Mouse (Mus musculus) C2C12 (cell line): Measurements from ENCODE around the gene 1110065P20Rik. TPM values are rescaled to one million over a fixed set of nuclear protein-coding genes. Genes with fewer than 3 reads are reported as not detected.

Source experiments
- H3K27me3 ChIP-seq: one replicate; pipeline ENCODE4 v1.6.1; 2011; ENCODE audit not compliant: control insufficient read depth, insufficient read depth, insufficient read length
- H3K36me3 ChIP-seq: one replicate; pipeline ENCODE4 v1.6.1; 2011; ENCODE audit not compliant: control insufficient read depth, insufficient read depth
- H3K4me3 ChIP-seq: one replicate; pipeline ENCODE4 v1.5.1; 2011; ENCODE audit warnings: mild to moderate bottlenecking, control low read depth; ENCODE audit not compliant: poor library complexity, insufficient read depth, severe bottlenecking
- H3K79me2 ChIP-seq: one replicate; pipeline ENCODE4 v1.6.1; 2011; ENCODE audit not compliant: control insufficient read depth, insufficient read depth
- H3K79me3 ChIP-seq: one replicate; pipeline ENCODE4 v1.6.1; 2011; ENCODE audit warnings: low read depth, control low read depth
- H3ac ChIP-seq: one replicate; pipeline ENCODE3; 2011; ENCODE audit warnings: low read depth; ENCODE audit not compliant: control insufficient read depth, insufficient read length
- CEBPB ChIP-seq: IDR thresholded peaks from one replicate; pipeline ENCODE4 v1.6.1; 2011; ENCODE audit warnings: low read depth, mild to moderate bottlenecking, control low read depth, moderate library complexity
- CTCF ChIP-seq: IDR thresholded peaks from one replicate; pipeline ENCODE4 v1.5.1; 2011; ENCODE audit not compliant: control insufficient read depth, insufficient read depth, insufficient read length
- FOSL1 ChIP-seq: IDR thresholded peaks from one replicate; pipeline ENCODE4 v1.8.0; 2011; ENCODE audit warnings: mild to moderate bottlenecking, low read length; ENCODE audit not compliant: poor library complexity, insufficient read depth, severe bottlenecking
- MAX ChIP-seq: IDR thresholded peaks from one replicate; pipeline ENCODE4 v1.6.1; 2011; ENCODE audit warnings: mild to moderate bottlenecking, control low read depth
- MYOD1 ChIP-seq: IDR thresholded peaks from one replicate; pipeline ENCODE4 v1.6.1; 2011; ENCODE audit warnings: low read depth; ENCODE audit not compliant: control insufficient read depth, insufficient read length
- MYOG ChIP-seq: IDR thresholded peaks from one replicate; pipeline ENCODE4 v1.6.1; 2011; ENCODE audit not compliant: control insufficient read depth, insufficient read length; ENCODE audit errors: extremely low read depth
- USF1 ChIP-seq: IDR thresholded peaks from one replicate; pipeline ENCODE4 v1.6.1; 2011; ENCODE audit warnings: low read depth, mild to moderate bottlenecking, control low read depth, moderate library complexity
- polyA plus RNA-seq: library from polyadenylated mRNA; unstranded; fragments of >200 nt; fragmentation: generic; extraction: Trizol; gene quantifications from one replicate; pipeline ENCODE4 v1.2.1, GENCODE M21; 2012; ENCODE audit warnings: missing spikeins

1110065P20Rik gene
- polyA plus RNA-seq, 1 experiment, result 67.6 TPM

- Histone ChIP-seq H3K36me3 (no peaks in the 10 kb centered on the region), H3K79me3 (no peaks in the 10 kb centered on the region), H3ac (no peak overlapping the region), H3K79me2 (no peaks in the 10 kb centered on the region), H3K4me3 (no peak overlapping the region), H3K27me3 (peaks cover 62% of the 10 kb centered on the region)
- no peak for TF ChIP-seq FOSL1
- no peak for TF ChIP-seq MYOD1
- no peak for TF ChIP-seq CEBPB
- no peak for TF ChIP-seq MAX
- TF ChIP-seq USF1, result no peak
- TF ChIP-seq CTCF, result no peak
- TF ChIP-seq MYOG, result no peak
Measured at GRCm38 (mm10) chr4:124889935-124890334, 38.9 kb upstream of the 1110065P20Rik start.

GRCm38 (mm10) chr4:124888702-124889101 lies 37.7 kb upstream of the 1110065P20Rik start:
- Histone ChIP-seq H3K4me3 (no peak overlapping the region), H3ac (no peak overlapping the region), H3K79me3 (no peaks in the 10 kb centered on the region), H3K27me3 (peaks cover 53% of the 10 kb centered on the region), H3K36me3 (no peaks in the 10 kb centered on the region), H3K79me2 (no peaks in the 10 kb centered on the region)
- TF ChIP-seq FOSL1, result no peak
- TF ChIP-seq CTCF, result no peak
- TF ChIP-seq MAX, result no peak
- TF ChIP-seq MYOD1, result no peak
- no peak for TF ChIP-seq MYOG
- TF ChIP-seq USF1, result no peak
- no peak for TF ChIP-seq CEBPB

GRCm38 (mm10) chr4:124882151-124882729 lies 31.2 kb upstream of the 1110065P20Rik start:
- peaks cover 46% of the 10 kb centered on the region for H3K27me3 ChIP-seq
- no peak overlapping the region for H3ac ChIP-seq
- no peaks in the 10 kb centered on the region for H3K36me3 ChIP-seq
- H3K79me2 ChIP-seq, result no peaks in the 10 kb centered on the region
- H3K4me3 ChIP-seq, result no peak overlapping the region
- no peak for TF ChIP-seq CTCF
- no peak for TF ChIP-seq CEBPB
- TF ChIP-seq MAX, result no peak
- no peak for TF ChIP-seq FOSL1
- TF ChIP-seq MYOG, result no peak
- H3K79me3 ChIP-seq, result no peaks in the 10 kb centered on the region

GRCm38 (mm10) chr4:124881341-124881908 lies 30.4 kb upstream of the 1110065P20Rik start:
- Histone ChIP-seq H3K4me3 (no peak overlapping the region), H3K79me3 (no peaks in the 10 kb centered on the region), H3K36me3 (no peaks in the 10 kb centered on the region), H3ac (no peak overlapping the region), H3K27me3 (peaks cover 43% of the 10 kb centered on the region), H3K79me2 (no peaks in the 10 kb centered on the region)
- TF ChIP-seq FOSL1 (no peak), MYOG (no peak), MAX (no peak), CTCF (no peak), USF1 (no peak), CEBPB (no peak), MYOD1 (no peak)

- TF ChIP-seq FOSL1 (no peak), CTCF (no peak), CEBPB (no peak), USF1 (no peak), MAX (no peak), MYOD1 (no peak), MYOG (no peak)
- Histone ChIP-seq H3ac (no peak within 1 kb of the TSS), H3K4me3 (no peak within 1 kb of the TSS), H3K36me3 (no peaks in the 10 kb centered on the region), H3K79me2 (no peaks in the 10 kb centered on the region), H3K79me3 (no peaks in the 10 kb centered on the region), H3K27me3 (peaks cover 35% of the 10 kb centered on the region)
Measured at GRCm38 (mm10) chr4:124880599-124880998, 29.6 kb upstream of the 1110065P20Rik start, which contains the start of gene Epha10. Gene Epha10, plus strand, starts transcription at chr4:124880899.

GRCm38 (mm10) chr4:124872719-124873118 lies 21.7 kb upstream of the 1110065P20Rik start:
- Histone ChIP-seq H3K79me2 (no peaks in the 10 kb centered on the region), H3K36me3 (no peaks in the 10 kb centered on the region), H3K4me3 (no peak overlapping the region), H3ac (no peak overlapping the region), H3K27me3 (no peaks in the 10 kb centered on the region), H3K79me3 (no peaks in the 10 kb centered on the region)
- TF ChIP-seq MAX (no peak), CTCF (no peak), CEBPB (no peak), MYOD1 (no peak), USF1 (no peak), MYOG (no peak), FOSL1 (no peak)
